Mouse (Mus musculus) frontal cortex, adult (tissue): ENCODE data around the gene Lrp2bp.

ENCODE experiments used
- ATAC-seq: cut with Nextera tagmentation; 2 replicates; pipeline ENCODE4 v1.9.2; 2017; ENCODE audit warnings: mild to moderate bottlenecking, moderate library complexity, mixed read lengths; ENCODE audit not compliant: low TSS enrichment

The Lrp2bp gene

DNA sequence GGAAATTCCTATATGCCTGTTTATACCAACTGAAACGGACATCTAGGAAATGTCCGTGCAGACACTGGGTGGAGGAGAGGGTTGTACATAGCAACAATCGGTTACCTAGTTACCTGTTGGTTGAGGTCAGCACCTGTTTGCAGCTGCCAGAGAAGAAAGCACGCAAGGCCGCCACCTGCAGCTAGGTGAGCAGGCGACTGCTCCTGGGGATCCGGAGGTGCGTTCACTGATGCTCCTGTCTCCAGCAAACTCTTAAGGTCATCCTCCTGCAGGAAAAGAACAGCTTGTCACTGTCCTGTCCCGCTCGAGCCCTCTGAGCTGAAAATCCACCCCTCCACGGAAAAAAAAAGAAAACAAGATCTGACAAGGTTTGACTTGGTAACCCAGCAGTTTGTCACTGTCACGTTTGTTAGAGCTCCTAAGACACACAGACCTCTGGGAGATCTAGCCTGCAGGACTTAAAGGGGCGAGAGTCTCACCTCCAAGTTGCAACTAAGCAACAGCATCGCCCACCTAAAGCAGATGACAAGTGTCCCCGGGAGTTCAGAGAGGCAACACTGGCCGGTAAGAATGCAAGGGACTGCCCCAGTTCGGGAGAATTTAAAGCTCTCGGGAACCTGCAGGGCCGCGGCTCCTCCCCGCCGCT, at the start of gene Lrp2bp:
Lrp2bp (plus strand) TSS at position 166 of the 646 bp plus-strand sequence.
- ATAC-seq: peak; percentile 47

DNA sequence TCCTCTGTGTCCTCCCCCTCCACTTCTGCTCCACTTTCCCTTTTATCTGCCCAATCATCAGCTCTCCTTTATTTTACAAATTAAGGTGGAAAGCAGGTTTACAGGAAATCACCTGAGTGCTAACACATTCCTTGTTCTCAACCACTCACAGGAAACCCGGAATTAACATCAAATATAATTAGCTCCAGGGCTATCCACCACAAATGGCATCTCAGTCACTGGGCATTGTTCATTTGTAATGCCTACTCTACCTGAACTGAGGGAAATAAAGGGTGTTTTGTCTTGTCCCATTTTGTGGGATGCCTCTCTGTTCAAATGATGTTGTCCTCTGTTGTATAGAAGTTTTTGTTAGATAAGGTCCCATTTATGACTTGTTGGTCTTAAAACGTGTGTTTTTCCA, 48.5 kb upstream of the Lrp2bp start:
- ATAC-seq: no peak

- no peak for ATAC-seq
Observed at GRCm38 (mm10) chr8:45970894-45971293, 28.2 kb upstream of the Lrp2bp start.

DNA sequence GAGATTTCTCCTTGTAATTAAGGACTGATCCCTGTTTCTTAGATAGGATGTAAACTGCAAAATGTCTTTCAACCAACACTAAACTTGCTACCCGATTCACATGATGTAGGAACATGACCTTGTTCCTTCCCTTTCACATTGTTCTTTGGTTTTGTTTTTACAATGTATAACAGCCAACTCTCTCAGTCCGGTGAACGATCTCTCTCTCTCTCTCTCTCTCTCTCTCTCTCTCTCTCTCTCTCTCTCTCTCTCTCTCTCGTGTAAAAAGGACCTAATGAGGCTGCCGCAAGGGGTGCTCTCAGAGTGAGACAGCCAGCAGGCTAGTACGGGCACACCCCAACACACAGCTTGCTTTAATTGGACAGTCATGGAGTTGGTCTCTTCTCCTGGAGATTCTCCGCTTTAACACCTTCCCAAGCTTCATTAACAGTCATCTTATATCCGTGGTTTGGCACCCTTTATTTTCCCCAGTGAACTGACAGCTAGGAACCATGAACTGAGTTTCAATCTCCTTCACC, 25.1 kb upstream of the Lrp2bp start:
- ATAC-seq: no peak

GRCm38 (mm10) chr8:45975126-45975836, 23.8 kb upstream of the Lrp2bp start, which contains the start of the genes 1700029J07Rik and Ufsp2:
Gene 1700029J07Rik (minus strand): TSS chr8:45975252.
Gene Ufsp2 (plus strand): TSS chr8:45975528.
- ATAC-seq: peak; percentile 98

DNA sequence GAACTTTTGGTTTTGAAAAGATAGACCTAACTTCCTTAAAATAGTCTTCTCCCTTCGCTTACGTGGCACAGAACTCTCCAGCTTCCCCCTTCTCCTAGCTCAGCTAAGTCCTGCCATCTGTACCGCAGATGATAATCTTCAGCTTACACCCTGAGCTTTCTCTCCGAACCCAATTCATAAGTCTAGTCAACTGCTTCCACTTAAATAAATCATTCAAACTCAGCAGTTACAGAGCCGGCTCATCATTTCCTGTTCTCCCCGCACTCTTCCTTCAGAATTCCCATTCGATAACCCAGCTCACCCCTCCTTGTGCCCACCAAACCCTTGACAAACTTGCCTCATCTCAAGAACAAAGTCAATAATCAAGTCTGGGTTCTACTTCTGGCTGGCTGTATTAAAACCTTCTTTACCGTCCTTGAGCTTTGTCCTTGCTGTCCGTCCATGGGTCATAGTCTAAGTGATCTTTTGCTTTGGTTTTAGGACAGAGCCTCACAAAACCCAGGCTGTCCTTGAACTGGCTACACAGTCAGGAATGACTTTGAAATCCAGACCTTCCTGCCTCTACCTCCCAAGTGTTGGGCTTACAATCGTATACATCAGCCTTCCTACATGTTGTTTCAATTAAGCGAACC, 23.1 kb upstream of the Lrp2bp start:
- ATAC-seq: peak; percentile 29

DNA sequence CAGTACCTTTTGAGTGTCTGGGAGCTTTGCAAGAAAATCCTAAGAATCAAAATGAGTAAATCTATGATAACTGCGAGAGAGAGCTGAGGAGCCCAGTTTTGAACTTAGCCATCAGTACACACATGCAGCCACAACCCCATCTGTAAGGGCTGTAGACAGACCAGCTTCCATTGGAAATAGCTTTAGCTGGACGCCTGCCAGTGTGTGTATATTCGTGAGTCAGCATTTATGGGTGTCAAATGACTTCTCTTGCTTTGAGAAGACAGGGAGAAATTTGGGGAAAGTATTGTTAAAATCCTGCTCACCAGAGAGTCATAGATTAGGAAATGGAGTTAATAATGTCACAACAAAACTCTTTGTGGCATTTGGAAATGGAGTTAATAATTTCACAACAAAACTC, 12.4 kb upstream of the Lrp2bp start:
- ATAC-seq: no peak

GRCm38 (mm10) chr8:45988189-45988588, 10.9 kb upstream of the Lrp2bp start:
- ATAC-seq: no peak

DNA sequence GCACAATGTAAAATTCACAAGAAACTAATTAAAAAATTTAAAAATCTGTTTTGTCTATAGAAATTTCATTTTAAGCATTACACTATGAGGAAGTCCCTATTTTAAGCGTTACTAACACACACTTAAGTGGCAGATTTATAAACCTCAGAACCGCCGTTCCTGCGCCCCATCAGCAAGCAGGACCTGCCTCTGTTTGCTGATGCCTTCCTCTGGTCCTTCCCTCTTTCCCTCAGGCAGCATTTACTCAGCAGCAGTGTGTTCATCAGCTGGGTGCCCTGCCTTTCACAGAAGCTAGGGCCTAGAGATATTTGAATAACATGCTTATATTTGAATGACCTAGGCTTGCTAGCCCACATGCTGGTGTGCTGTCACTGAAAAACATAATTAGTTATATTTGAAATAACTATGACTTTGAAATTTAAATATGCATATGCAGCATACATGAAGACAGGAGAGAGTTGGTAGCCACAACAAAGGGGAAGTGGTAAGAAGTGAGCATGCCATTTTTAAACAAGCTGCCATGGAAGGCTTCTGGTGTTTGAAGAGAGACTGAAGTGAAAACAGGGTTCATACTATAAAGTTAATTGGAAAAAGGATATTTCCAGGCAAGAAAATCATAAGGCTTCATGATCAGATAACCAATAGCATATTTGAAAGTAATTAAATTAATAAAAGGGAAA, 8.3 kb upstream of the Lrp2bp start:
- no peak for ATAC-seq

DNA sequence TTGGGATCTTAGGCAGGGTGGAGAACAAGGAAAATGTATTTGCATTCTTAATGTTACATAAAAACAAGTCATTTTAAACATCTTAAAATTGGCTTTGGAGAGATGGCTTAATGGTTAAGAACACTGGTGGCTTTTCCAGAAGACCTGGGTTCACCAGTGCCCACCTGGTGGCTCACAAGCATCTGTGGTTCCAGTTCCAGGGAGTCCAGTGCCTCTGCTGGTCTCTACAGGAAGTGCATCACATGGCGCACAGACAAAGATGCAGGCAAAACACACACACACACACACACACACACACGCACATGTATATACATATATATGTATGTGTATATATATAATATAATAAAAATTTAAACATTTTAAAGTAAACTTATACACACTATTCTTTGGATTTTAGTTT, 5.0 kb upstream of the Lrp2bp start:
- no peak for ATAC-seq

GRCm38 (mm10) chr8:45995576-45995975, 3.5 kb upstream of the Lrp2bp start:
- no peak for ATAC-seq

- no peak for ATAC-seq
Observed at GRCm38 (mm10) chr8:45998228-45998627, 875 bp upstream of the Lrp2bp start.

GRCm38 (mm10) chr8:45999784-46000705, 942 bp downstream of the Lrp2bp start:
- peak; percentile 94 for ATAC-seq

- ATAC-seq: no peak
Observed at GRCm38 (mm10) chr8:46005596-46005995, 6.5 kb downstream of the Lrp2bp start, which contains the start of gene Ankrd37. Gene Ankrd37 (minus strand): TSS chr8:46005707.

- no peak for ATAC-seq
Observed at GRCm38 (mm10) chr8:46007050-46007672, 8.1 kb downstream of the Lrp2bp start.

- ATAC-seq: peak; percentile 51
Observed at GRCm38 (mm10) chr8:46010306-46010705, 11.2 kb downstream of the Lrp2bp start.

DNA sequence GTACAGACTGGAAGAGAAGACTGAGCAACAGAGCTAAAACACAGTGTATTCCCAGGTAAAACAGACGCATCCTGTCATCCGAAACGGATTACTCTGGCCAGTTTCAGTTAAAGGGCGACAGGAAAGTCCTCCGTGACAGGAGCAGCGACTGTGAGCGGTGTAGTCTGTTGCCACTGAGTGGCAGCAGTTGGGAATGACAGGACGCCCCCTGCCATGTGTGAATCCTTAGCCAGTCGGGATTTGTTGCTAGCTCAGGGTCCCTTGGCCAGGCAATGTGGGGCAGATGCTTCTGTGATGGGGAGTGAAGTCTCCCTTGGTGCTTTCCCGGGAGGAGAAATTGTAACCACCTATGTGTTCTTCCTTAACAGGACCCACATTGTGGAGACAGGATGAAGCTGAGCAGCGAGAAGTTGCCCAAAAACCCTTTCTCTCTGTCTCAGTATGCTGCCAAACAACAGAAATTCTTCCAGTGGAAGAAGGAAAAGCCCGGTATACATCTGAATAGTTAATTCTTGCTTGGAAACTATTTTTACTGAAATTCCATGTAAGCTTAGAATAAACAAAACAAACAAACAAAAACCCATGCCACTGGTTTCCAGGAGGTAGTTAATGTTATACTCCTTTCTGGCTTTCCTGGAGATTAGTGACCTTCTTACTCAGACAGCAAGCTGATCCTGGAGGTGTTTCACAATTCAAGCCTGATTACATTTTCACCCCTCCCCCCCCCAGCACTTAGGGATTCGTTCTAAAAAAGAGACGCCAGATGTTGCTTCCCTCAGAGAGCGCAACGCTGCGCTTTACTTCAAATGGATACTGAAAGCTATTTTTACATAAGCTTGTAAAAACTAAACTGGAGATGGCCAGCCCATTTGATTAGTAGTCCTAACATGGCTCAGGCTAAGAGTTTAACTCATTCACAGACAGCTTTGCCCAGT, 11.9 kb downstream of the Lrp2bp start:
- ATAC-seq: peak; percentile 75

- ATAC-seq: peak; percentile 44
Observed at GRCm38 (mm10) chr8:46022203-46022602, 23.1 kb downstream of the Lrp2bp start.

GRCm38 (mm10) chr8:46022758-46023157, 23.7 kb downstream of the Lrp2bp start:
- ATAC-seq: no peak
